Mouse (Mus musculus) kidney, adult 11 months (tissue): ENCODE measurements around the gene Phlpp2.

Source experiments
- DNase-seq: peaks from one replicate; pipeline ENCODE4 v3.0.0; 2022

Phlpp2 gene

GRCm38 (mm10) chr8:109964106-109964505 is 95.8 kb downstream of the Phlpp2 start:
- DNase-seq: no peak

GRCm38 (mm10) chr8:109968837-109969236 is 100.5 kb downstream of the Phlpp2 start:
- DNase-seq: no peak

GRCm38 (mm10) chr8:109970323-109970722 is 102.0 kb downstream of the Phlpp2 start:
- DNase-seq: no peak

DNA sequence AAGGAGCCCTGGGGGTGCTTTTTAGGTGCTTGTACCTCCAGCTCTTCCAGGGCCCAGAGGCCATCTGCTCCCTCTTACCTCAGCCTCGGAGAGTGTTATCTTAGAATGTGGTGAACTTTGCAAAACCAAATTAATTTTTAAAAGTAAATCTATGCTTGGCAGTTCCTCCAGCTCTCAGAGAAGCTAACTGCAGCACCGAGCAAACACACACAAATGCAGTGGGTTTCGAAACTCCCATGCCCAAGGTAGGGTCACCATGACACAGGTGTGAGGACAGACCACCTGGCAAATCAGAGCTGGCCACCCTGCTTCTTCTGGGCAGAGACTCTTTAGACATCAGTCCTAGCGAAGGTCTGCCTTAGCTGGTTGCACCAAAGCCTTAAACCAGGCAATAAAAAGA is 104.6 kb downstream of the Phlpp2 start:
- DNase-seq: no peak

- no peak for DNase-seq
Measured at GRCm38 (mm10) chr8:109979339-109979738, 111.0 kb downstream of the Phlpp2 start.

DNA sequence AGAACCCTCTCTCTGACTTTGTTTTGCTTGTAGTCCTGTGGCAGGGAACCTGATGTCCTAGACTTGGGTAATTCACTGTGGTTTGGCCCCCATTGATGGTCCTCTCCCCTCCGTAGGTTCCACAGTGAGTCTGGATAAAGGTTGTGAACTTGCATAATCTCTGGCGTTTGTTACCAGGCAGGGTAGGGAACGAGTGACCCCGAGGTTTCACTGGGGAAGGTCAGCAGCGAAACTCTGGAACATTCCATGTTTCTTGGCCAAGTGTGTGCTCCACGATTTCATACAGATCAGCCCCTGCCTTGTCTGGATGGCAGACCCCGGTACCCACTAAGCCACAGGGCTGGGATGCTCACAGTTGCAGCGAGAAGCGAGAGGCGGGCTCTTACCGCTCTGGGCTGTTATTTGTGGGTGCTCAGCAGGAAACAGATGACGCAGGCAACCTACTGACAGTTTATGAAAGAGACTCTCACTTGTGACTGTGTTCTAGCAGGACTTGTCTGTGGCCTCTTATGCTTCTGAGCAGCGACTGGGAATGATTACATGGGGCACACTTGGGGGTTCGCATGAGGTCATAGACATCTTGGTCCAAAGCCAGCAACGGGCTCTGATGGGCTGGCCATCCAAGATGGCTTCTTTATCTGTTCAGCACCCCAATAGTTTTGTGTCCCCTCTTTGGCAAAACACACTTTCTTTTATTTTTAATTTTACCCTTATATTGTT is 114.2 kb downstream of the Phlpp2 start:
- DNase-seq: no peak

DNA sequence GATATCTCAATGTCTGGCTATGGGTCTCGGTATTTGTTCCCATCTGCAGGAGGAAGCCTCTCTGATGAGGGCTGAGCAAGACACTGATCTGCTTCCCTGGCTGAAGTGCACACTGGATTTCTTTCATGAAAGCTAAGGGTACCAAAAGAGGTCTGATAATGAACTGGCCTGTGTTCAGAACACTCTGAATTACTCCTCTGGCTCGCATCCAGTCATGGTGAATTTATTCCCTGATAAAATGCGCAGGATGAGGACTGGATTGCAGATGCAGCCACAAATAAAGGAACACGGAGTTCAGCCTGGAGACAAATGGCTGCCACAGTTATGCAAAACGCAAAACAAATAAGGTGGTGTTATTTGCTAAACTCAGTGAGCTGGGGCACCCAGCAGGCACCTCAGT is 115.6 kb downstream of the Phlpp2 start:
- no peak for DNase-seq

DNA sequence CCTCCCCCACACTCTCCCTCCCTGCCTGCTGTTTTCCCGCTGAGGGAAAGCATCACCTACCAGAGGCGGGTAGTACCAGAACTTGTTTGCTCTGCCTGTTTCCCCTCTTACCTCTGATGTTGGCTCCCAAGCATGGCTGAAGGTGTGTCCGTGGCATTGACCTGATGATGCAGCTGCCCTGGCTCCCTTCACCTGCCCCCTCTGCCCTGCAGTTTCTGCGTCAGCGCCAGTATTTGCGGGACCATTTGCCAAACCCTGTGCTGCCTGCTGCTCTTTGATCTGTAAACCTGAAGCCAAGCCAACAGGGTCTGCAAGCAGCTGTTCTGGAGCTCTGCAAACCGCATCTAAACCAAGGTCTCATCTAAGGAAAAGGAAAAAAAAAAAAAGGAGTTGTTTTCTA is 118.0 kb downstream of the Phlpp2 start:
- DNase-seq: no peak

- DNase-seq: no peak
Measured at GRCm38 (mm10) chr8:109987776-109988175, 119.4 kb downstream of the Phlpp2 start.

- no peak for DNase-seq
Measured at GRCm38 (mm10) chr8:109989151-109989550, 120.8 kb downstream of the Phlpp2 start.

DNA sequence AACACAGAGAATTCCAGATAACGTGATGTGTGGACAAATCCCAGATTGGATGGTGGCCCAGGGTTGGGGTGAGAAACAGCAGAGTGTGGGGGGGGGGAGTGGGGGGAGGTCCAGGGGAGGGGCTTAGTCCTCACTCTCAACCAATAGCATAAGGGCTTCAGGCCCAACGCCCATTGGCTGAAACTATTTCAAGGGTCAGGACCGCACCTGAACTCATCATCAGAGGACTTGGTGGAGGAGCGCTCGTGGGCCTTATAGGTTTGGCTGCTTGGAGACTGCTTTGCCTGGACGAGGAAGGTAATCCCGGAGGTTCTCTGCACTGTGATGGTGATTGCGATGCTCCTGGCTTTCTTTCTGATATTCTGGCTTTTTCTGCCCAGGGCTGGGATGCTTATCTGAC is 121.9 kb downstream of the Phlpp2 start, which contains the start of gene Tat:
Tat (plus strand) TSS at position 214 of the 400 bp plus-strand sequence.
- DNase-seq: no peak

DNA sequence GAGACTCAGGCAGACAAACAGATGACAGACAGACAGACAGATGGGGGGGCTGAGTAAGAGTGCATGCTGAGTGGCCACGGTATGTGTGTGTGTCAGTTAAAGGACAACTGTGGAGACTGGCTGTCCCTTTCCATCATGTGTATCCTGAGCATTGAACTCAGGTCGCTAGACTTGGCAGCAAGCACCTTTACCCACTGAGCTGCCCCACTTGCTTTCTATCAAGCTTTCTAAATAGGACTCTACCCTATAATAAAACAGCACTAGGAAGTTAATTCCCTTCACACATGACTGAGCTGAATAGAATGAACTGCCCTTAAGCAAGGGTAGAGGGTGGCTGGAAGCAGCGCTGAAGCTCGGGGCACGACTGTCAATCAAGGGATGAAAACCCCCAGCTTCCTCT is 123.8 kb downstream of the Phlpp2 start:
- no peak for DNase-seq

DNA sequence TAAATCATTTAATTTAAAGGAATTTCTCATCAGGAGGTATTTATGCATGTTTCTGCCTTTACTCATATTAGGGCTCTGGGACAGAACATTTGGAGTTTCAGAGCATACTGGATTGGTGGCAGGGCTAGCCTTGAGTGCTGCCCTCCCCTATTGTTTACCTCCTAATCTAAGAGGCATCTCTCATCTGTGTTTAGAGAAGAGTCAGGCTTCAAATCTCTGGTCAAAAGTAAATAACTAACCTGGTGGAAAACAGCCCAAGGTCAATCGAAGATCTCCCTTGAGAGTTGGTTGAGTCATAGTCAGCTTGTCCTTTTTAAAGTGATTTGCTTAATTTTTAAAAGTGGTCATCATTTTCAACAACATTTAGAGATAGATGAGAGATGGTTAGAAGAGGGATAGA is 124.6 kb downstream of the Phlpp2 start:
- DNase-seq: no peak
